Mouse (Mus musculus) brain, adult 2 months (tissue): ENCODE measurements around the gene Snx21.

Experiments used
- DNase-seq: peaks from one replicate; pipeline ENCODE4 v3.0.0; 2011; ENCODE audit warnings: low read depth, low spot score

Snx21 gene

GRCm38 (mm10) chr2:164770279-164770678 is 15.3 kb upstream of the Snx21 start:
- DNase-seq, result no peak

GRCm38 (mm10) chr2:164771123-164771522 is 14.5 kb upstream of the Snx21 start:
- DNase-seq, result no peak

- no peak for DNase-seq
These were observed 12.2 kb upstream of the Snx21 start for GRCm38 (mm10) chr2:164773229-164773988.

- DNase-seq, result no peak
These were observed 11.6 kb upstream of the Snx21 start for GRCm38 (mm10) chr2:164773989-164774364.

- DNase-seq, result no peak
These were observed 9.5 kb upstream of the Snx21 start for GRCm38 (mm10) chr2:164776130-164776529.

GRCm38 (mm10) chr2:164776801-164777200 is 8.8 kb upstream of the Snx21 start:
- no peak for DNase-seq

GRCm38 (mm10) chr2:164777246-164778014 is 8.2 kb upstream of the Snx21 start:
- no peak for DNase-seq

GRCm38 (mm10) chr2:164778015-164778287 is 7.7 kb upstream of the Snx21 start:
- DNase-seq, result no peak

GRCm38 (mm10) chr2:164778809-164779208 is 6.8 kb upstream of the Snx21 start:
- DNase-seq, result peak; percentile 60

- DNase-seq, result no peak
These were observed 6.0 kb upstream of the Snx21 start, which contains the start of gene Tnnc2 for GRCm38 (mm10) chr2:164779481-164780086. TSS of gene Tnnc2 (minus strand) at chr2:164779967.

- no peak for DNase-seq
These were observed 3.7 kb upstream of the Snx21 start for GRCm38 (mm10) chr2:164781876-164782275.

- no peak for DNase-seq
These were observed 1.6 kb upstream of the Snx21 start for GRCm38 (mm10) chr2:164783926-164784581.

GRCm38 (mm10) chr2:164784869-164785420 is 678 bp upstream of the Snx21 start:
- DNase-seq, result peak; percentile 34

GRCm38 (mm10) chr2:164786388-164786885 is 814 bp downstream of the Snx21 start:
- peak; percentile 67 for DNase-seq

GRCm38 (mm10) chr2:164787032-164787431 is 1.4 kb downstream of the Snx21 start:
- DNase-seq, result no peak

GRCm38 (mm10) chr2:164787779-164788178 is 2.2 kb downstream of the Snx21 start:
- no peak for DNase-seq

- DNase-seq, result peak; percentile 35
These were observed 2.8 kb downstream of the Snx21 start for GRCm38 (mm10) chr2:164788411-164788810.

GRCm38 (mm10) chr2:164790451-164790850 is 4.8 kb downstream of the Snx21 start:
- DNase-seq, result no peak

- peak; percentile 51 for DNase-seq
These were observed 6.2 kb downstream of the Snx21 start for GRCm38 (mm10) chr2:164791841-164792261.

GRCm38 (mm10) chr2:164792400-164793190 is 7.0 kb downstream of the Snx21 start:
- no peak for DNase-seq

- peak; percentile 88 for DNase-seq
These were observed 7.6 kb downstream of the Snx21 start for GRCm38 (mm10) chr2:164793236-164793635.
